Mouse (Mus musculus) thymus, postnatal 14 days (tissue): ENCODE results near the gene Ltb4r1.
A peak's percentile ranks its signal among the peaks of the same experiment; 100 is the strongest.

Source experiments
- DNase-seq: peaks from one replicate; pipeline ENCODE4 v3.0.0; 2021

Gene Ltb4r1

GRCm38 (mm10) chr14:55787731-55788130 lies 22.0 kb downstream of the Ltb4r1 start:
- DNase-seq = peak; percentile 9

GRCm38 (mm10) chr14:55788256-55789050 lies 22.7 kb downstream of the Ltb4r1 start, which contains the start of gene Ripk3:
Gene Ripk3 (minus strand): TSS chr14:55788865.
- peak; percentile 80 for DNase-seq

- DNase-seq = no peak
Observed at GRCm38 (mm10) chr14:55793461-55793860, 27.7 kb downstream of the Ltb4r1 start.

- DNase-seq = no peak
Observed at GRCm38 (mm10) chr14:55793946-55794345, 28.2 kb downstream of the Ltb4r1 start.

- no peak for DNase-seq
Observed at GRCm38 (mm10) chr14:55795380-55796163, 29.8 kb downstream of the Ltb4r1 start.

- peak; percentile 43 for DNase-seq
Observed at GRCm38 (mm10) chr14:55814885-55815284, 49.1 kb downstream of the Ltb4r1 start.

GRCm38 (mm10) chr14:55815310-55815751 lies 49.6 kb downstream of the Ltb4r1 start:
- DNase-seq = no peak
